Mouse (Mus musculus) gastrocnemius, postnatal 4 days (tissue): Measurements from ENCODE around the gene Paf1. TPM values are rescaled to one million over a fixed set of nuclear protein-coding genes. Genes with fewer than 3 reads are reported as not detected.

Experiments used
- DNase-seq, 2 experiments: peaks; one replicate each; pipeline ENCODE4 v3.0.0; 2021 to 2022; ENCODE audit warnings: low spot score in 2 of 2, mixed read lengths in 2 of 2
- total RNA-seq, 2 experiments: library from RNA; stranded (reverse); gene quantifications; 2 replicates each; pipeline ENCODE4 v1.2.3; 2021

The Paf1 gene
- total RNA-seq, 2 experiments from 2014 or later = 41.2 to 55.6 TPM

- DNase-seq = no peak
These were observed 22.7 kb upstream of the Paf1 start for GRCm38 (mm10) chr7:28370051-28370450.

GRCm38 (mm10) chr7:28370977-28371513 lies 21.7 kb upstream of the Paf1 start:
- DNase-seq = no peak

GRCm38 (mm10) chr7:28371514-28371989 lies 21.2 kb upstream of the Paf1 start:
- DNase-seq = peak; percentile 71 to 72

GRCm38 (mm10) chr7:28372251-28373108 lies 20.3 kb upstream of the Paf1 start, which contains the start of gene Plekhg2:
TSS of gene Plekhg2 (minus strand) at chr7:28372599.
- DNase-seq = peak; percentile 94 to 96

GRCm38 (mm10) chr7:28373131-28373581 lies 19.6 kb upstream of the Paf1 start:
- peak in 1 of 2 experiments; percentile 80 for DNase-seq

- no peak for DNase-seq
These were observed 18.8 kb upstream of the Paf1 start for GRCm38 (mm10) chr7:28373891-28374495.

GRCm38 (mm10) chr7:28374647-28375046 lies 18.1 kb upstream of the Paf1 start:
- DNase-seq = no peak

GRCm38 (mm10) chr7:28375176-28375921 lies 17.4 kb upstream of the Paf1 start:
- DNase-seq = peak; percentile 85 to 92

- peak in 1 of 2 experiments; percentile 76 for DNase-seq
These were observed 16.6 kb upstream of the Paf1 start for GRCm38 (mm10) chr7:28376011-28376771.

GRCm38 (mm10) chr7:28377190-28378065 lies 15.3 kb upstream of the Paf1 start:
- peak in 1 of 2 experiments; percentile 33 for DNase-seq

- DNase-seq = peak in 1 of 2 experiments; percentile 54
These were observed 14.6 kb upstream of the Paf1 start for GRCm38 (mm10) chr7:28378066-28378690.

- peak; percentile 95 to 97 for DNase-seq
These were observed 13.7 kb upstream of the Paf1 start for GRCm38 (mm10) chr7:28378769-28379651.

- no peak for DNase-seq
These were observed 12.3 kb upstream of the Paf1 start, which contains the start of gene Zfp36 for GRCm38 (mm10) chr7:28380237-28381016. TSS of gene Zfp36 (minus strand) at chr7:28380253.

GRCm38 (mm10) chr7:28381017-28381790 lies 11.5 kb upstream of the Paf1 start:
- peak; percentile 60 to 79 for DNase-seq

GRCm38 (mm10) chr7:28381938-28382337 lies 10.8 kb upstream of the Paf1 start:
- DNase-seq = peak; percentile 63 to 80

GRCm38 (mm10) chr7:28382347-28382951 lies 10.3 kb upstream of the Paf1 start:
- DNase-seq = no peak
